Mouse (Mus musculus) neural tube, embryonic 13.5 days (tissue): ENCODE measurements around the gene Kctd13. TPM values are rescaled to one million over a fixed set of nuclear protein-coding genes. Genes with fewer than 3 reads are reported as not detected.

Experiments used
- polyA plus RNA-seq: library from polyadenylated mRNA; unstranded; fragments of >200 nt; fragmentation: Nextera tagmentation; extraction: Ambion mirVana; gene quantifications from 2 replicates; pipeline ENCODE4 v1.2.1, GENCODE M21; 2015

Gene Kctd13
- polyA plus RNA-seq, 1 experiment from 2014 or later: 99.3 TPM

Other genes with a start within 250 kb of the Kctd13 start
- 109 and 143 TPM in 2 replicates for gene Bola2, start 233.5 kb upstream of the Kctd13 start, polyA plus RNA-seq
- gene Slx1b, start 233.1 kb upstream of the Kctd13 start, polyA plus RNA-seq: 16.2 and 20.5 TPM in 2 replicates
- 92.4 and 107 TPM in 2 replicates for gene Coro1a, start 221.1 kb upstream of the Kctd13 start, polyA plus RNA-seq
- 97.6 and 108 TPM in 2 replicates for gene Mapk3, start 169.3 kb upstream of the Kctd13 start, polyA plus RNA-seq
- gene Gdpd3, start 162.5 kb upstream of the Kctd13 start, polyA plus RNA-seq: 0.56 and 1.5 TPM in 2 replicates
- 204 and 215 TPM in 2 replicates for gene Ypel3, start 151.9 kb upstream of the Kctd13 start, polyA plus RNA-seq
- 0.25 and 0.66 TPM in 2 replicates for gene Tbx6, start 147.4 kb upstream of the Kctd13 start, polyA plus RNA-seq
- gene Ppp4c, start 136.4 kb upstream of the Kctd13 start, polyA plus RNA-seq: 216 and 230 TPM in 2 replicates
- gene Fam57b, start 131.2 kb upstream of the Kctd13 start, polyA plus RNA-seq: 36.8 and 40.6 TPM in 2 replicates
- gene 4930451I11Rik, start 97.2 kb upstream of the Kctd13 start, polyA plus RNA-seq: not detected in 2 replicates
- gene Doc2a, start 81.5 kb upstream of the Kctd13 start, polyA plus RNA-seq: 8.2 and 9.5 TPM in 2 replicates
- gene Hirip3, start 66.9 kb upstream of the Kctd13 start, polyA plus RNA-seq: 19.0 and 19.9 TPM in 2 replicates
- 74.3 and 79.1 TPM in 2 replicates for gene Ino80e, start 66.5 kb upstream of the Kctd13 start, polyA plus RNA-seq
- gene Taok2, start 44.2 kb upstream of the Kctd13 start, polyA plus RNA-seq: 48.7 and 50.5 TPM in 2 replicates
- gene Tmem219, start 6.0 kb upstream of the Kctd13 start, polyA plus RNA-seq: 25.3 and 25.7 TPM in 2 replicates
- gene Asphd1, start 20.7 kb downstream of the Kctd13 start, polyA plus RNA-seq: 5.6 and 6.6 TPM in 2 replicates
- gene Sez6l2, start 21.7 kb downstream of the Kctd13 start, polyA plus RNA-seq: 34.7 and 35.1 TPM in 2 replicates
- 121 and 124 TPM in 2 replicates for gene Cdipt, start 47.0 kb downstream of the Kctd13 start, polyA plus RNA-seq
- gene Cdiptos, start 47.2 kb downstream of the Kctd13 start, polyA plus RNA-seq: 1.2 and 1.4 TPM in 2 replicates
- gene Mvp, start 85.7 kb downstream of the Kctd13 start, polyA plus RNA-seq: 6.6 and 7.2 TPM in 2 replicates
- gene Pagr1b, start 87.6 kb downstream of the Kctd13 start, polyA plus RNA-seq: 0.50 and 0.61 TPM in 2 replicates
- 49.5 and 50.4 TPM in 2 replicates for gene Pagr1a, start 88.5 kb downstream of the Kctd13 start, polyA plus RNA-seq
- gene Gm42742, start 92.2 kb downstream of the Kctd13 start, polyA plus RNA-seq: 47.8 and 81.0 TPM in 2 replicates
- 22.0 TPM in 2 replicates for gene Prrt2, start 92.3 kb downstream of the Kctd13 start, polyA plus RNA-seq
- gene Maz, start 98.2 kb downstream of the Kctd13 start, polyA plus RNA-seq: 71.7 and 72.1 TPM in 2 replicates
- gene Kif22, start 113.6 kb downstream of the Kctd13 start, polyA plus RNA-seq: 22.8 and 31.5 TPM in 2 replicates
- not detected in 2 replicates for gene Zg16, start 158.4 kb downstream of the Kctd13 start, polyA plus RNA-seq
- 1.0 and 2.4 TPM in 2 replicates for gene AI467606, start 162.5 kb downstream of the Kctd13 start, polyA plus RNA-seq
- 0.63 and 1.4 TPM in 2 replicates for gene Qprt, start 193.3 kb downstream of the Kctd13 start, polyA plus RNA-seq
- gene Spn, start 208.9 kb downstream of the Kctd13 start, polyA plus RNA-seq: 0.08 and 0.10 TPM in 2 replicates